Mouse (Mus musculus): ENCODE data around the gene Esam.

Gene Esam

DNA sequence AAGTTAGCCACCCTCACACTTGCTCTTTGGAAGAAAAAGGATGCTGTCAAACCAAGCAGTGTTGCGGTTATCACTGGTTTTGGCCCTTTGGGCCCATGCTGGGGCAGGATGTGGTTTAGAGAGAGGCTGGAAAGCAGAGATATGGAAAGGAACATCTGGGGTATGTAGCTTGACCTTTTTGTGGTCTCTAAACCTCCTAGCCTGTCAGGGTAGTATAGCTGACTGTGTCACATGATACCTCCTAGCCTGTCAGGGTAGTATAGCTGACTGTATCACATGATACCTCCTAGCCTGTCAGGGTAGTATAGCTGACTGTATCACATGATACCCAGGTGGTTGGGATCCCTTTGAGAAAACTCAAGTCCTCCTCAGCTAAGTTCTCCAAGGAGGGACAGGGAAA, 26.4 kb downstream of the Esam start:
- DNase-seq (ENCODE audit: low read depth, low spot score), result no peak

DNA sequence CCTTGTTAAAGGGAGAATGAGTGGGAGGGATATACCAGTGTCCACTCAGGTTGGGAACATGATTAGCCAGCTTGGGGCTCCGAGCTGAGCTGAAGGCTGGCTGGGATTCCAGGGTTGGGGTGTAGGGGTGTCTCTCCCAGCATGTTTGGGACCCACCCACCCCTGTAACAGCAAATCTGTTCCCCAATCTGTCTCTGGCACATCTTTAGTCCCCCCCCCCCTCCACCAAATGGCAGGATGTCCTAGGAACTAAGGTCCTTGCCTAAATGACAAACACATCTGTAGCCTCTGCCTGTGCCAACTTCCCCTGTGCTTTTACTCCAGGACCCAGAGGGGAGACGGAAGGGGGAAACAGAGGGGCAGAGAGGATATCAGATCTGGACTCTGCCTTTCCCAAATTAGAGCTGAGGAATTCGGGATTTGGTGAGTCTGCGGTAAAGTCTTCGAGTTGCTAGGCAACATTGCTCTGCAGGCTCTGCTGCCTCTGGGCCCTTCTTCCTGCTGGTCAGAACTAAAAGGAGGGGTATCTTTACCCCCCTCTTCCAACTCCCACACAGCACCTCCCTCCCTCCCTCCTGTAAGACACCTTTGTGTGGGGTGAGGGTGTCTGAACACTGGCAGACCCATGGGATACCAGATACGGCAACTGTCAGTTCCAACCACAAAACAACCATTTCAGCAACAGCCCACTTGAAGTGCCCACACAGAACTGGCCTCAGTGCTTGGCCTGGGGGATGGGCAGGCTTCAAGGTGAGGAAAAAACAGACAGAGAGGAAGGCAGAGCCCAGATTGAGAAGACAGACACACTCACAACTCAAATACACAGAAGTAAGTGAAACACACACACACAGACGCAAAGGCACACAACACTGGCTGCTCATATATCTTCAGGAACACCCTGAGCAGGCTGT, 27.2 kb downstream of the Esam start, which contains the start of gene Siae:
Gene Siae (plus strand): TSS at position 861 of the 911 bp plus-strand sequence.
- no peak for DNase-seq (ENCODE audit: low read depth, low spot score)

DNA sequence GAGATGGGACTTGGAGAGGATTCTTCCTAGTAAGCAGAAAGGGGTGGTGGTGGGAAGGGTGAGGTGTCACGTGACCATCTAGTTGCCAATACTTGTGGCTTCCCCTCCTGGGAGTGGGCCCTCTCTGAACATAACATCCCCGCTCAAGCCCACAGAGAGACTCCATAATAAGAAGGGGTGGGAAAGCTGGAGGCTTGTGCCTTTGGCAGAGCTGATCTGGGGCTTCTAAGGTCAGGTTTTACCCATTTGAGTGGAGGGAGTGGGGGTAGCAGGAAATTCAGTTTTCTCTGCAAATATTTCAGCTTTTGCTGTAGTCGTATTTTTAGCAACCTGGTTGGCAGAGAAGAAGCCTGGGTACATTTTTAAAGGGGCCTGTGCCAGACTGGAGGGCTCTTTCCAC, 28.5 kb downstream of the Esam start:
- DNase-seq (ENCODE audit: low read depth, low spot score), result no peak

- no peak for DNase-seq (ENCODE audit: low read depth, low spot score)
These were observed 32.7 kb downstream of the Esam start for GRCm38 (mm10) chr9:37560617-37561016.

DNA sequence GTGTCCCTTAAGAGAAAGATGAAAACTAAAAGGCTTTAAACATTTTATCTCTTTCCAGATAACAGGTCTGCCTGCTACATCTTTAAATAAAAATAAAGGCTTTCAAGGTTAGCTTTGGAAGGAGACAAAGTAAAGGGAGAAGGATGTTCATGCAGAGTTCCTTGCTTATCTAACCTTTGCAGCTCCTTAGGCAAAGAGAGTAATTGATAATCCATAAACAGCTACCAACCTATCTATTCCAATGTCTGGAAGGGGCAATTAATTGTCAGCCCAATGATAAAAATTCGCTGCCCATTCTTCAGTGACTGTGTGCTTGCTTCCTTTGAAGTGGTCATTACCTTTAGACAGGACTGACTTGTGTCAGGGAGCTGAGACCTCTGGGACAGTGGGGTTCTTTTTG, 35.9 kb downstream of the Esam start:
- DNase-seq (ENCODE audit: low read depth, low spot score), result no peak

- DNase-seq (ENCODE audit: low read depth, low spot score), result no peak
These were observed 39.1 kb downstream of the Esam start for GRCm38 (mm10) chr9:37567019-37567418.

DNA sequence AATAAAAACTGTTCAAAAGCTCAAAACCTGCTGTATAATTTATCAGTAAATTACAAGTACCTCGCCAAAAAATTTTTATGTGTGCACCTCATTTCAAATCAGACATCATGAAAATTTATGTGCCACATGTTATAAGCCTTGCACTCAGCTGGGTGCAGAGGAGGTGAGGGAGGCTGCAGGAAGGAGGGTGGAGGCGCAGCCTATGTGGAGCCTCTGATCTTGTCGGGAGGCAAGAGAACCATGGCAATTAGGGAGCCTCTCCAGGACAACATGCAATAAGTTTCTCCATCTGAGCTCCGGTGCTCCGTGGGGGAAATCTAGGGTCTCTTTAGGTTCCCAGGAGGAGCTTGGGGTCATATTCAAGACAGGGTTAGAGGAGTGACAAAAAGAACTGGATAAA, 39.6 kb downstream of the Esam start:
- no peak for DNase-seq (ENCODE audit: low read depth, low spot score)

DNA sequence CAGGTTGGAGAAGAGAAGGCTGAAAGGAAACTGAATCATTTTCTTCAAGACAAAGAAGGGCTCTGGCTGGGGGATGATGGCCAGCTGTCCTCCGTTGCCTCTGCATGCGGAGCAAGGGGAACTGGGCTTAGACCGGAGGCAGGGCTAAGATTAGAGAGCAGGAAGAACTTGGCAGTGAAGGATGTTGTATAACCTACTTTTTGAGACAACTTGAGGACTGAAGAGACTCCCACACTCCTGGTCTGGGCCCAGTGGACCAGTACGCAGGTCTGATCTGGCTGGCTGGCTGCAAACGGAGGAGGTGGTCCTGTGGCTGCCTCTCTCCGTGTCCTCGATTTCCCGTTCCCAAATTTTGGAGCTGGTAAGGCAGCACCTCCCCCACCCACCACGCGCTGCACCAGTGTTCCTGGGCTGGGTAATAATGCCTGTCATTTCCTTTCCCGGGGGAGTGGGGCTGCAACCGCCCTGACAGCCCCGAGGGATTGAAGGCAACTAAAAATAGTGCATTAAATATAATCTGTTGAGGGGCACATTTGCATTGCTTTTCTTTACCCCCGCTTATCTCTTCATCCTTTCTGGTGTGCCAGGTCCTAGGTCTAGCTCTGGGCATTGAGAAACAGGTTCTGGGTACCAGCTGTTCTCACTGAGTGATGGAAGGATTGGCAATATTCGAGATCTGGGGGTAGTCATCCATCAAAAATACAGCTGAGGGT, 40.2 kb downstream of the Esam start:
- no peak for DNase-seq (ENCODE audit: low read depth, low spot score)

- no peak for DNase-seq (ENCODE audit: low read depth, low spot score)
These were observed 40.8 kb downstream of the Esam start for GRCm38 (mm10) chr9:37568605-37569214.

DNA sequence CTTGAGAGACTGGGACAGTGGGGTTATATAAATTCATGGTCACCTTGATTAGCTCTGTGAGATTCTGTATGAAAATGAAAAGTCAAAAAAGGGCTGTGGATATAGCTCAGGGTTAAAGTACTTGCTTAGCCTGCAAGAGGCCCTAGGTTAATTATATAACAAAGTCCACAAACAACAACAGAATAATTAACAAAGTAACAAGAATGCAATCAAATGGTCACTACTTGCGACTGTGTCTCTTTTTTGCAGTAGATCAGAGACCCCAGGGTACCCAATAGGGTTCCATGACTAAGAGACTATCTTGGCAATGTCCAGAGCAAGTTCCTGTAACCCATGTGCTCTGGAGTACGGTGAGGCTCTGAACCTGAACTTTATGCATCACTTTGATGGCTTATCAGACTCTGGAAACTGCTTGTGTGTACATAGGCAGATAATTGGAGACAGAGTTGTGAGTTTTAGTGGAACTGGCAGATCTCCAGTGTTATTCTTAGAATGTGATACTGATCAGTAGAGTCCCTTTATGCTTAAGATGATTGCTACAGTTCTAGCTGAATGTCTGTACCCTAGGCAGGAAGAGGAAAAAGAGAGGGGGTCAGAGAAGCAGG, 41.5 kb downstream of the Esam start:
- DNase-seq (ENCODE audit: low read depth, low spot score), result no peak

DNA sequence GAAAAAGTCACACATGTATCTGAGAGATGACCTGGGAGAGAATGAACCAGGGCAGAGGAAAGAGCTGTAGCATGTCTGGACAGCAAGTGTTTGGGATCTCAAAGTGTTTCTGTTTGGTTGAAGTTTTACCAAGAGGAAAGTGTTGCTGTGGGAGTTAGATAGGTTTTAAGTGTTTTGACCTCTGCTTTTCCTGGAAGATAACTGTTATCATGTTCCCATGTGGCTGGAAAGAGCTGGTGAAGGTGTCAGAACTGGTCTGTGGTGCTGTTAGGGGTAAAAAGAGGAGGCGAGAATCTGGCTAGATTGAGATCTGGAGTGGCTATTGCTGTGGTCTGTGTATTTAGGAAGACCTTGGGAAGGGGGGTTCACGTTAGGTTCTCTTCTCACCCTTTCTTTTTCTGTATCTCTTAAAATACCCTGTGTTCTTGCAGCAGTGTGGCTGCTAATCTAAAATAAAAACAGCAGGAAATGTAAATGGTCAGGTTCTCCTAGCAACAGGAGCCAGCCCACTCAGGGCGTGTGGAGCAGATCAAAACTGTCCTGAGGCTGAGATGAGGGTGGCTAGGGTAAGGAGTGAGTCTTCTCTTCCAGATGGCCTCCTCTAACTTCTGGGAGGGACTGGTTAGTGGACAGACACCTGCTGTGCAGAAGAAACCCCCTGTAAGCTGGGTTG, 44.5 kb downstream of the Esam start:
- DNase-seq (ENCODE audit: low read depth, low spot score), result no peak

DNA sequence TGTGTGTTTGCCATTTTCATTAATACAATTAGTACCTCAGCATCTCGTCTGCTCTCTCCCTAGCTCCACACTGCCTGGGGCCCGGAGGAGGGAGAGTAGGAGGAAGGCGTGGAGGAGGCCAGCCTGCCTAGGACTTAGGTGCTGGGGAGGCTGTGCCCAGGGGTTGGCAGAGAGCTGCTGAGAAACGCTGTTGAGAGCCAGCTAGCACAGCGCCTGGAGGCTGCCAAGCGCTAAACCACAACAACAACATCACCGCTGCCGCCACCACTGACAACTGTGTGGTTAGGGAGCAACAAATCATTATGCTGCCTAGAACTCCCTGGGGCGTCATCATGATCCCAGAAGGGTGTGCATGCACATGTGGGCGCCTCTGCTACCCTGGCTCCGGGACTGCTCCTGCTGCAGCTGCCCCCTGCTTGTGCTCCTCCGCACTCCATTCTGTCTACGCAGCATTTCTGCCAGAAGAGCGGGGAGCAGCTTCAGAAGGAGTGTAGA, 48.6 kb downstream of the Esam start:
- DNase-seq (ENCODE audit: low read depth, low spot score), result peak; percentile 23

DNA sequence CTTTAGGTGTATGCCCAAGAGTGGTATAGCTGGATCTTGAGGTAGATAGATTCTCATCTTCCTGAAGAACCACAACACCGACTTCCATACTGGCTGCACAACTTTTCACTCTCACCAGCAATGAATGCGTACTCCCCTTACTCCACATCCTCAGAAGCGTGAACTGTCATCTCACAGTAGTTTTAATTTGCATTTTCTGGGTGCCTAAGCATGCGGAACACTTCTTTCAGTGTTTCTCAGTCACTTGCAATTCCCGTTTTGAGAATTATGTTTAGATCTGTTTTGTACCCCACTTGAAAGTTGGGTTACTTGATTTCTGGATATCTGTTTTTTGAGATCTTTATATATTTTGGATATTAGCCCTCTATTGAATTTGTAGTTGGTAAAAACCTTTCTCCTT, 55.7 kb downstream of the Esam start:
- DNase-seq (ENCODE audit: low read depth, low spot score), result peak; percentile 71

DNA sequence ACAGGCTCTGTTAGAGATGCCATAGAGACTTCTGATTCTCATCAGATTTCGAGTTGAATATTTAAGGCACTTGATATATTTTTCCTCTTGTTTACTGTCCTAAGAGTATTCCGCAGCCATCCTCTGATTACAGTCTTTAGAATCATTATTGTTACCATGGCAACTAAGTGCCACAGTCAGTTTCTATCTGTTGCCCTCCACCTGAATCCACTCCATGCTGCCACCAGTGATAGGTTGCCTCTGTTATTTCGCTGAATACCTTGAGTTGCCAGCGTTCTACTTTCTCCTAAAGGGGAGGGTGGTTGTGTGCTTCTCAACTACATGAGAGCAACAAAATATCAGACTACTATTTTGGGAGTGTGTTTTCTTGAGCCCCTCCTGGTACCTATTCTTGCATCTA, 58.8 kb downstream of the Esam start:
- no peak for DNase-seq (ENCODE audit: low read depth, low spot score)

Data from A20 (cell line).